Mouse (Mus musculus) cerebellum, adult 2 months (tissue): Measurements from ENCODE around the gene Nap1l1.

Experiments used
- CTCF ChIP-seq: fragments of 200-500 bp; IDR thresholded peaks from 2 replicates; pipeline ENCODE4 v1.5.1; 2011; ENCODE audit warnings: low read depth, mild to moderate bottlenecking, control low read depth, low read length, moderate library complexity, borderline replicate concordance; ENCODE audit not compliant: insufficient read depth
- POLR2A ChIP-seq: fragments of 200-500 bp; IDR thresholded peaks from 2 replicates; pipeline ENCODE4 v1.6.1; 2011; ENCODE audit warnings: low read length, control low read depth, borderline replicate concordance; ENCODE audit not compliant: insufficient read depth

- TF ChIP-seq CTCF (no peak), POLR2A (no peak)
These were observed 64.4 kb downstream of the Nap1l1 start for GRCm38 (mm10) chr10:111537410-111537809.
